Mouse (Mus musculus): Measurements from ENCODE around the gene Xrra1.
"Not testable (repeated sequence)": the region's sequence is repeated elsewhere in the genome, so short reads cannot be mapped to it uniquely, and the experiment has no call there.

The Xrra1 gene

DNA sequence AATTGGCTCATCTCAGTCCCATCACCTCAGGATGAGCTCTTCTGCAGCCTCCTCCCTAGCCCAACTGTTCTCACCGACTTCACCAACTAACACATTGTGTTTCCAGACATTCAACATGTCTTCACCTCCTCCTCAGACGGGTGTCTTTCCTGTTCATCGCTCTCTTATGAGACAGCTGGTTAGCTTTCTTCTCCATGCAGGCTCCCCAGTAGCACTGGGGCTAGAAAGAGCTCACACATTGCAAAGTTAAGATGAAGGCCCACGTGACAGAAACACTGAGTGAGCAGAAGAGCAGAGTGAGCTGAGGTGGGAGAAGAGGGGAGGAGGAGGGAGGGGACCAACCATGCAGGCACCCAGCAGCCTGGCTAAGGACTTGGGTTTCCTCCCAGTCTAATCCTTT lies 43.3 kb downstream of the Xrra1 start:
- DNase-seq, result peak; percentile 55 to 68

DNA sequence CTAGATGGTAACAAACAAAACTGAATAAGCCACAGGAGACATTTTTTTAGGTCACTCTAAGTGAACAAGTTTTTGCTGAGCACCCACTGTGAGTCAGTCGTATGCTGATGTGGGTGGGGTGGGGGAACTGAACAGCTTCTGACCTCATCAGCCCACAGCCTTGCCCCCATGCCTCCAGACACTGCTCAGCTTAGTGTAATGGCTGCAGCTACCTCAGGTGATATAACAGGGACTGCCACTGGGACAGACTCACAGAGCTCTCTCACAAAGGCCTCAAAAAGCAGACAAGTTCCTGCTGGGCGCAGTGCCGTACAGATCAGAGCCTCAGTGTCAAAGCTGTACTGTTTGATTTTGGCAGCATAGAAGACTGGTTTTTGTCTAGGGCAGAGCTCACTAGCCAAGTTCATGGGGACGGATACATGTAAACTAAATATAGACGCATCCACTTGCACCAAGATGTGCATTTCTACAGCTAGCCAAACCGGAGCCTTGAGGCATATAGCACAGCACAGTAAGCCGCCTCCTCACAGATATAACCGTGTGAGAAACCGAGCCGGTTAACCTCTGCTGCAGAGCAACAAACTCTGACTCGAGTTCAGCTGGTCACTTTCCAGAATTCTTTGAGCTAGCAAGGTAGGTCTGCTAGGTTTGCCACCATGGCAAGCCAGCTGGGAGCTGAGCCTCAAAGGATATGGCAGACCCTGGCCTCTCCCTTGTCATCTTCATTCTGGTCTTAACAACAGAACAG lies 44.2 kb downstream of the Xrra1 start:
- no peak for DNase-seq

DNA sequence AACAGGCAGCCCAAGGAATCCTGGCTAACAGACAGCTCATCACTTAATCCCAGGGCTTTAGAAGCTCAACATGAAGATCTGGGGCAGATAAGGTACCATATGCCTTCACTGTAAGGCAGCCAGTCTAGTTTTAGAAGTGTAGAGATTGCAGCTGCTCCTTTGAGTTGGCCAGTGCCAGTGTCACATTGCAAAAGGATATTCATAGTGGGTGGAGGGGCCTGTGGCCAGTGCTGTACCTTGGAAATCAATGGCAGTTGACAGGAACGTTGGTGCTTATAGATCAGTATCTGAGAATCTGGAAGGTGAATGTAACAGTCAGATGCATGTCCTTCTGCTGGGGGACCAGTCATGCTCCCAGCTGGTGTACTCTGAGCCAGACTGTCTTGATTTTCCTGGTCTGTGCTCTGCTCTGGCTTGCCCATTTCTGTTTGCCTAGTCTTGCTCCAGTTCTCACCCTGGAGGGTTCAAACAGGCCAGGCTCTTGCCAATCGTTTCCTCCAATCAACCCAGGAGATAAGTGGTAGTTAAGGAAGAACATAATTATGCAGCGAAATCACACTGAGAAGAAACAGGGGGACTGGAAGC lies 45.6 kb downstream of the Xrra1 start:
- DNase-seq, result no peak

DNA sequence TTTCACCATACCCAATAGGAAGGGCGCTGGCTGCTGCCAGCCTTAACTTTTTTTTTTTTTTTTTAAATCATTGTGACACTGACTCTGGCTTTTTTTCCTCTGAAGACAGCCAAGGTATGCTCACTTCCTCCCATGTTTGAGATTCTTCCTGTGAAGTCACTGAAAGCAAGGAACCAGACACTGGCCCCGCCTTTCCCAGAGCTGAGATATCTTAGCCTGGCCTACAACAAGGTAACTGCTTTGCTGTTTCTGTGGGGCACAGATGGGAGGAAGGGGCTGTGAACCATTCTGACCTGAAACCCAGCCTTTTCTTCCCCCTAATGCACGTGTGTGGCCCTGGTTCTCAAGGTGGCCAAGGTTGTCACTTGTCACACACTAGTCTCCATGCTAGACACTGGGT lies 47.4 kb downstream of the Xrra1 start:
- DNase-seq, result no peak

DNA sequence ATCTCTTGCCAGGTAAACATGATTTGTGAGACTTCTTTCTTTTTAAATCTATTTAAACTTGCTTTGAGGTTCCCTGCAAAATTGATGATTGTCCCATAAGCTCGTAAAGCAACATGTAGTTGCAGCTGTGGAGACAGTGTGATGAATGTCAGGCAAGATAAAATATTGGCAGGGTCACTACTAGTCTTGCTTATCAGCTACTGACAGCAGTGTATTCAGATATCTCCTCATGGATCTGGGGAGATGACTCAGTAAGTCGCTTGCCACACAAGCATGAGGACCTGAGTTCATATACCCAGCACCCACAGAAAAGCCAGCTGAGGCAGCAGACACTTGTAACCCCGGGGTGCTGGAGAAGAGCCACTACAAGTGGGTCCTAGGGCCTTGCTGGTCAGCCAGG lies 48.5 kb downstream of the Xrra1 start:
- DNase-seq, result no peak

DNA sequence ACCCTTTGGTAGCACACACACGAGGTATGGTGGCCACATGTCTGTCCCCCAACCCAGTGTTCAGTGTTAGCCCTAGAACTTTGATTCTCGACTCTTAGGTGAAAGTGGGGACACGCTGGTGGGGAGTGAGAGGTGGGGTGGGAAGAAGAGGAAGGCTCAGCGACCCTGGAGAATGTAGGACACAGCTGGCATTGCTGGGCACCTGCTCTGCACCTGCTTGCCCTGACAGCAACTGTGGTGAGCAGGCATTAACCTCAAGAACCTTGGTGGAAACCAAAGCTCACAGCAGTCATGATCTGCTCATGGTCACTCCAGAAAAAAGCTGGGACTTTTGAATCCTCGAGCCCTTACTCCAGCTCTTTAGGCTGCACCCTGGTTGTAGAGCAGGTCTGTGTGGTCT lies 52.1 kb downstream of the Xrra1 start:
- DNase-seq, result peak; percentile 75 to 84

DNA sequence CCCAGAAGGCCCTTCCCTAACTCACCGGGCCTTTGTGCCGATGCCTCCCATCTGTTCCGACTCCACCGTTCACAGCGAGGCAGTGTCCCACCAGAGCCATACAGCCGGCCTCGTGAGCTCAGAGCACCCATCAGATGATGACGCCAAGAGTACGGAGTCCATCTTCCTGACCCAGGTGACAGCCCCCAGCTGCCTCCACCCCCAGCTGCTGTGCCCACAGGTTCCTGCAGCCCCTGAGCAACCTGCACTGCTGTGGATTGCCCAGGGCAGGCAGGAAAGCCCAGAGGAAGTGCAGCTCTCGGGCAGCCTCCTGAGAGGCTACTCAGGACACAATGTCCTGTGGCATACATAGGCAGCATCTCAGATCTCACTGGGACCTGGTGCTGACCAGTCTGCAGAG lies 55.4 kb downstream of the Xrra1 start:
- peak in 1 of 2 experiments; percentile 38 for DNase-seq

DNA sequence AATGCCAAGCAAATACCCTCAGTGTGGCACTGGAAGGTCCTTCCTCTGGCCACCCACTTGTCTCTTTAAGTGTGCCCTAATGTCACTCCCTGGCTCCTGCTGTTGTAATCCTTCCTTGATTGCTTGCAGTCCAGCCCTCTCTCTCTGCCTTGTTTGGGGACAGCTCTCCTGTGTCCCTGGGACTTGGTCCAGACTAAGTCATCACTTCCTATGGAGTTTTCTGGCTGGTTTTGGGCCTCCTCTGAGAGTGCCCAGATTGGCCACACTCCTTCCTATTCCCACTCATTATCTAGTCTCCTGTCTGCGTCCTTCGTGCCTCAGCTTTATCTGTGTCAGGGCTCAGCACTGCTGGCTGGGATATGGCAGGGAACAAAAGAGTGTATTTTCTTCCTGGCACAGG lies 56.6 kb downstream of the Xrra1 start:
- DNase-seq, result no peak

DNA sequence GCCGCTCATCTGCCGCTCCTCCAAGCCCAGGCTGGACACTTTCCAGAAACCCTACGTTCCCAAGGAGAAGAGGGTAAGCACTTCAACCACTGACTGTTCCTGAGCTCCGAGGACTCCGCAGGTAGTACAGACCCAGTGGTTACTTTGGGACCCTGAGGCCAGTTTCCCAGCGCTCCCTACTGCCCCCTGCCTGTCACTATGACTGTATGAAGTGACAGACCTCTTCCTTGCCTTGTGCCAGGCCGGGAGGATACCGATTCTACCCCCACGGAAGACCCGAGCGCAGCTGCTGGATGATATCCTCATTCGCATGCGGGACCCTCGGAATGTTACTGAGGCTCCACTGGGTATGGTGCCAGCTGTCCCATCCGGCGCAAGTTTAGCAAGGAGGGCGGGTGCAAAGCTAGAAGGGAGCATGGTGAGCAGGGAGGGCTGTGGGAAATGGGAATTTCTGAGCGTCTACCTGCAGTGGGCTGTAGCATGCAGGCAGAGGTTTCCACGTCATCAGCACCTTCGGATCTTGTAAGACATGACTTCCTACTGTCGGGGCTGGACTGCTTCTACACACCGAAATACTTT lies 57.9 kb downstream of the Xrra1 start:
- peak; percentile 65 to 76 for DNase-seq

DNA sequence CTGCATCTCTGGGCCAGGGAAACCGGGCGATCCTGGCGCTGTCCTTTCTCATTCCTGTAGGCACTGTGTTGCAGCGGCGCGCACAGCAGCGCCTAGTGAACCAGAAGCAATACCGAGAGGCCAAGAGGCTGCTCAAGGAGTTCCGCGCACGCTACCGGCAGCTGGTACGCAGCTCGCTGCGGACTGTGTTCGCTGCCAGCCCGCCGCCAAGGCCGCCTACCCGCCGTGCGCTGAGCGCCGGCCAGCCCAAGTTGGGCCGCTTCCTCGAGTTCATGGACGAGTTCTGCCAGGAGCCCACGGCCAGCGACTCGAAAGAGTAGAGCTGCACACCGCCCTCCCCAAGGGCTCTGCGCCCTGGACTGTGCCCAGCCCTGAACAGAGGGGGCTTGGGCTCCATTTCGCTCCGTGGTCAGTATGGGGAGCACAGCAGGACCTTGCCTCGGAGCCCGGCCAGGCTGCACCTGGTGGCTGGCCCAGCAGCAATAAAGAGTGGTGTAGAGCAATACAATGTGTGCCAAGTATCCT lies 58.5 kb downstream of the Xrra1 start:
- DNase-seq, result peak in 1 of 2 experiments; percentile 46

DNA sequence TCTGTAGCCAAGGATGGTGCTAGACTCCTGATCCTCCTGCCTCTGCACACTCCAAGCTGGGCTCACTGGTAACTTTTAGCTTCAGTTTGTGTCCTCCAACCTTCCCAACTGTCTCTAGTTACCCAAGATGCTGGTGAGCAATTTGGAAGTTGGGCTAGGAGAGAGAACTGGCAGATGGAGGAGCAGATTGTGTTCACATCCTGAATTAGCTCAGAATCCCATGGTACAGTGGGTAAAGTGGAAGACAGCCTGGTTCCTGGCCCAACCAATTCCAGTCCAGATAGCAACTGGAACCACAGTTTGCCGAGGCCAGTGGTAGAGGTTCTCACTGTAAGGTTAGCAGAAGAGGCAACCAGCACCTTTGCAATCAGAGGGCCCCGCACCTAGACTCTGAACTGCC lies 60.2 kb downstream of the Xrra1 start:
- no peak for DNase-seq

DNA sequence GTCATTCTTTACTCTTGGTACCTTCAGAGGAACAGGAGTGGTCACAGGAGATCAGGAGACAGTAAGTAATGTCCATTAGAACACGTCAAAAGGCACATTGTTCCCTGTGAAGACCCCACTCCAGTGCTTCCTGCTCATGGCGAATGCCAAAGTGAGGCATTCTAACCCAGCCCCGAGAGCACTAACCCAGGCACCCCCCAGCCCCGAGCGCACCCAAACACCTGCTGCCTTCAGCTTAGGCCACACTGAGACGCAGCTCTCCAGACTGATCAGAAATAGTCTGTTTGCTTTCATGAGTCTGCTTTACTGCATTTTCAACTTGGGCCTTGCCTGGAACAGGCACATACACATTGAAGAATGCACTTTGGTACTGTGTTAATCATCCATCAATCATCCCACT lies 61.1 kb downstream of the Xrra1 start:
- DNase-seq, result peak in 1 of 2 experiments; percentile 61

DNA sequence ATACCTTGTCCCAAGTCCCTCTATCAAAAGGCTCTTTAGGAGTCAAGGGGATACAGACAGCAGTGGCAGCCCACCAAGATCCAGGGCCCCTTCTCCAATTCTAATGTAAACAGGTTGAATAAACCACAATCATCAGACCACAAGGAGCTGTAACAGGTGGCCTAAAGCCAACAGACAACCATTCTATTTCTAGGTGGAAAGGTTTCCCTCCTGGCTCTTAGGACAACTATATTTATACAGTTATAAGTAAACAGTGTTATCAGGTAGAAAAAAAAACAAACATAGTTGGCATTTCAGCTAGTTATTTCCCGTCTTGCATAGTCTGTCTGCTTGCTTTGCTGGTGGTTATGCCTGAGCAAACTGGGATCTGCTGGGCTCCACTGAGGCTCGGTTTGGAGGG lies 61.5 kb downstream of the Xrra1 start:
- DNase-seq, result no peak

DNA sequence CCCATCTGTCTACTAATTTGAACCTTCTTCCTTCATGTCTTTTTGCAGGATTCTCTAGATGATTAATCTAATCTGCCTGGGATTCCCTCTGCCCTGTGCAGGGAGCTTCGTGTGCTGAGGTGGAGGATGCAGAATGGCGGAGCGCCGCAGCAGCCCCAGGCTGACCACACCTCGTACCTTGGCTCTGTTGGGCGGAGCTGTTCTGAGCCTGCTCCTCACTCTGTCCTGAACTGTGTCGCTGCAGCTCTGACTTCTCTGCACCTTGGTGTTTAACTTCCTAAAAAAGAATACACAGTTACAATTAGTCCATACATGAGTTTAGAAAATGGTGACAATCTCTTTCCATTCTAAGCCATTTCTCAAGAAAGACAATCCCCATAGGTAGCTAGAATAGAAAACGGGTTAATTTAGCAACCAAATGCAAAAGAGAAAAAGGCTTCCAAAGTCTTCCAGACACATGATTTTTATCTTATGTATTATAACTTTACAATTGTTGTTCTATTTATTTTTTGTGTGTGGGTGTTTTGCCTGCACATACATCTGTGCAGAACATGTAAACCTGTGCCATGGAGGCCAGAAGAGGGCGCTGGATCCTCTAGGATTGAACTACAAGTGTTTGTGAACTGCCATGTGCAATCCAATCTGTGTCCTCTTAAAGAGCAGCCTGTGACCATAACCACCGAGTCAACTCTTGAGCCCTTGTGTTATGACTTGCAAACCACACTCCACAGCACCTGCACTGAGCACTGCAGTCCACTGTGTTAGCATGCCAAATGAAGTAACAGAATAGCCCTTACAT lies 68.2 kb downstream of the Xrra1 start:
- peak; percentile 52 to 60 for DNase-seq

DNA sequence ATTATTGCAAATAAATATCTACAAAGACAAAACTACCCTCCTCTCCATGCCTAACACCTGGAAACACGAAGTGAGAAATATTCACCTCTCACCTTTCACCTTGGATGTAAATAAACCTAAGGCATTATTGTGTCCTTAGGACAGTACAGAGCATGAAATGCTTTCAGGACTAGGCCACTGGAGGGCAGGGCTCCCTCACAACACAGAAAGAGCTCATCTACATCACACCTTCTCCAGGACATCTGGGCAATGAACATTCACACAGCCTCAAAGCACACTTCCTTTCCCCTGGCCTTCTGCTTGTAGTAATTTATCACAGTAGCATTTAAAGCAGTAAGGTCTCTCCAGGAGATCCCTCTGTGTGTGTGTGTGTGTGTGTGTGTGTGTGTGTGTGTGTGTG lies 76.8 kb downstream of the Xrra1 start:
- DNase-seq, result peak in 1 of 2 experiments; percentile 19

DNA sequence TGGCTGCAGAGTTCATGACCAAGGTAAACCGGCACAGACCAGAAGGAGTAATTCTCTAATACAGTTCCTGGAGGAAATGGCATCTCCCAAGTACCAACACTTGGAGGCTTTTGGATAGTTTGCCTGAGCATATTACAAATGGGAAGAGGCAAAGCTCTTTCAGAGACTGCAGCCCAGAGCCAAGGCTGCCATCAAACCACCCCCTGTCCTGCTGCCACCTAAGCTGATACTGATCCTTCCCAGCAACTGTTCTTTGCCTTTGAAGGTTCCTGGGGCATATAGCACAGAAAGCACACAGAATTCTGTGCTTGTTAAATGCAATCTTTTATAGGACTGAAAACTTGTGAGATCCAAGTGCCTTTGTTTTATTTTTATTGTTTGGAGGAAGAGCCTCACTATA lies 81.8 kb downstream of the Xrra1 start:
- no peak for DNase-seq

DNA sequence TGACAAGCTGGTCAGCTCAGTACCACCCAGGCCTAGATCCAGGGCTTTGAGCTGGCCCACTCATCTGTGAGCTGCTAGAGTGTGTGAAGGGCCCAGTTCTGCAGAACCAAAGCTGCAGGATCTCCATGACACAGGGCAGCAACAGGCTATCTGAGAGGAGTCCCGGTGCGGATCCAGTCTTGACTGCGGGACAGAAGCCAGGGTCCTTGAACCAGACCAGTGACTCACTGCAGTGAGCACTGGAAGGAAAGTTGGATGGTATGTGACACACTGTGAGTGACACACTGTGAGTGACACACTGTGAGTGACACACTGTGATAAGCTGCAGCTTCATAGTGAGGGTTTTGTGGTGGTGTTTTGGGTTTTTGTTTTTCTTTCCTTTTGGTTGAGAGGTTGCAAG lies 85.6 kb downstream of the Xrra1 start:
- no peak for DNase-seq

DNA sequence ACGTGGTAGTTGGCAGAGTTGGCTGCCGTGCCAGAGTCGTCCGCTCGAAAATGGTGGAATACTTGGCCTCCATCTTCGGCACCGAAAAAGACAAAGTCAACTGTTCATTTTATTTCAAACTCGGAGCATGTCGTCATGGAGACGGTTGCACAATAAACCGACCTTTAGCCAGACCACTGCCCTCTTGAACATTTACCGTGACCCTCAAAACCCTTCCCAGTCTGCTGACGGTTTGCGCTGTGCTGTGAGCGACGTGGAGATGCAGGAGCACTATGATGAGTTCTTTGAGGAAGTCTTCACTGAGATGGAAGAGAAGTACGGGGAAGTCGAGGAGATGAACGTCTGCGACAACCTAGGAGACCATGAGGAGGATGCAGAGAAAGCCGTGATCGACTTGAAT lies 86.1 kb downstream of the Xrra1 start:
- DNase-seq, result not testable (repeated sequence)

DNA sequence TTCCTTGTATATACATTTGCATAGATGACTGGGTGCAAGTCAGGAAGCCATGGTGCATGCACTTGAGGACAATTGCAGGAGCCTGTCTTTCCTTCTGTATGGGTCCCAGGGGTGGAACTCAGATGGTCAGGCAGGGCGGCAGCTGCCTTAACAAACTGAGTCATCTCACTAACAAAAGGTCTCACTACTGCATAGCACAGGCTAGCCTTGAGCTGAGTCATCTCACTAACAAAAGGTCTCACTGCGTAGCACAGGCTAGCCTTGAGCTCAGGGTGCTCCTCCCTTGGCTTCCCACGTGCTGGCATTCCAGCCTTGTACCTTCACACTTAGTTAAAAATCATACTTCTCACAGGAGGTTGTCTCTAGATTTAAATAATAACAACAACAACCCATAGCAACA lies 87.0 kb downstream of the Xrra1 start:
- no peak for DNase-seq

DNA sequence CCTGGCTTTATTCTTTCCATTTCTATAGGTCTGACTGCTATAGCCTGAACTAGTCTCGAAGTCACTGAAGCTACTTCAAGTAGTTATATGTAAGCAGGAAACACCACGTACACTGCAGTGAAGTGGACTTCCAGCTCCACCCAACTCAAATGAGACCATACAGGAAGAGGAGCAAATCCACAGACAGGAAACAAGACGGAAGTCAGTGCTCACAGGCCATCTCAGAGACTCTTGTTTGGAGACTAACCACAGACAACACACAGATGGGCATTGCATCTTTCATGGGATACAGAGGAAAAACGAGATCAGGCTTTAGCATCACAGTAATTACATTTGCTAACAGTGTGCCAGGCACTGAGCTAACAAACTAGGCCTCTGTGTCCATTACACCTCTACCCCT lies 87.4 kb downstream of the Xrra1 start:
- no peak for DNase-seq

DNA sequence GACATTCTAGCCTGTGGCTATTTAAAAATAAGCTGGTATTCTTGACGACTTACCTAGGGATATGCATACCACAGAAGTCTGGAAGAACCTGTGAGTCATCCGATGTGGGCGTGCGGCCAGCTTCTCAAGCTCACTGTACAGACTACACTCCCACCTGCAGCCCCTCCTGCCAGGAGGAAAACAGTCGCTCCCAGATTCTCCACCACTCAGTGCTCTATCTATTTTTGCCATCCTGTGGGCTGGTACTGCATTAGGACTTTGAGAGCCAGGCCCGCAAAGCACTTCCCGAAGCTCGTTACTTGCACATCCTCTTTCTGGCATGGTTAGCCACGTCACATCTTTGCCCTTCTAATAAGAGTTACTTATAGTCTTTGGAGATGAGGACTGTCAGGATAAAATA lies 88.4 kb downstream of the Xrra1 start:
- DNase-seq, result no peak

DNA sequence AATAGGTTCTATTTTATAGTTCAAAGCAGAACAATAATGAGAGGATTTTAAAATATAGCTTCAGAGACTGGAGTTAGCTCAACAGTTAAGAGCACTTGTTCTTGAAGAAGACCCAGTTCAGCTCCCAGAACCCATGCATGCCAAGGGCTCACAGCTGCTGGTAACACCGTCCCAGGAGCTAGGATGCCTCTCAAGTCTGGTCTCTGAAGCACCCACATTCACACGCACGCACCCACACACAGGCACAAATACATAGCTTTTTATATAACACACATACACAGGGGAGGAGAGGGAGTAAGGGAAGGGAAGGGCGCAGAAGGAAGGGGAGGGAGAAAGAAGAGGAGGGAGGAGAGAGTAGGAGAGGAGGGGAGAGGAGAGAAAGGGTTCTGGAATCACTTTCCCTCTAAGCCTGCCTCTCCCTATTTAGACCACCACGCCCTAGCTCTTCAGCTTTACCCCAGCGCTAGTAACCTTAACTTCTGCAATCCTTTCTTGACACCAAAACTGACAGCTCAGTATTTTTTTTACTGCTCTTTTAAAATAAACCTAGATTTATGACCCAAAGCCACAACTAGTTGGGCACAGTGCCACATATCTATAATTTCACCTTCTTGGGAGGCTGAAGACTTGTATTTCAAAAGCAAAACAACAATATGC lies 94.7 kb downstream of the Xrra1 start:
- no peak for DNase-seq

DNA sequence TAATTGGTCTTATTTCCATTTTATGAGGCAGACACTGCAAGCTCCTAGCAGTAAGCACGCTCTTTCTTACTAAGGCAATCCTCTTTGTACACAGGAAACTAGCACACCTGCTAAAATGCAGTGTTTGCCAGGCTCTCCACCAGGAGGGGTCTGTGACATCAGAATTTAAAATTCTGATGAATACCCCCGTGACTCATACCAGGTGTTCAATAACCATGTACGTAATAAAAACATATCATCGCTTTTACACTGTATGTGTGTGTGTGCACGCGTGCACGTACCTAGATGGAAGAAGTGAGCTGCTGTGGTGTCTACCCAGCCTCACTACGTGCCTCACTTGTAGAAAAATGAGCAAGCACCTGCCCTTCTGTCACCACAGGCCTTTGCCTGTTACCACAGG lies 95.3 kb downstream of the Xrra1 start:
- peak in 1 of 2 experiments; percentile 28 for DNase-seq
